ENCODE assay signal across 26 mouse cellular contexts in the genomic region with DNA sequence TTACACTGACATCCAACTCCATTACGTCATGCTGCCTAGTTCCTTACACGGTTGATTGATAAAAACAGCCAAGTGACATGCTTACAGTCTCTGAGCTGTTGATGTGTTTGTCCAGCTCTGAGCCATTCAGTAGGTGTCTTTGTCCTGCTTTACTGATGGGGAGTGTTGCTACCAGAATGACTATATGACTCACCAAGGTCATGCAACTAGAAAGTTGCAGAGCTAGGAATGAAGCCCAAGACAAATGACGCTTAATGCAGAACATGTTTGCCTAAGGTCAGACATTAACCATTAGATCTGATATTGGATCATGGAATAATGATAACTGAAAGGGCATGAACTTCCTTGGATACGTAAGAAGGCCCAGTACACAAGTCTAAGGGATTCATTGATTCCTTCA. TPM values are rescaled to one million over a fixed set of nuclear protein-coding genes. Genes with fewer than 3 reads are reported as not detected.
"Had no signal": no experiment of that assay in that cellular context is flagged by ENCODE, and none has a peak within 500 bp of the region (broad histone marks: within the 10 kb centered on the region; RNA-seq: fewer than 3 reads in every experiment).

No protein-coding gene starts in this region.

- H3K4me3 ChIP-seq: heart, embryonic 10.5 days; heart, embryonic 12.5 days; hindbrain, embryonic 10.5 days; hindbrain, embryonic 12.5 days; layer of hippocampus, adult 2 months; left cerebral cortex, adult 2 months; limb, embryonic 10.5 days; limb, embryonic 12.5 days; liver, embryonic 13.5 days had no signal

- H3K9ac ChIP-seq: forebrain, postnatal 0 days; heart, embryonic 12.5 days; hindbrain, embryonic 12.5 days; hindbrain, embryonic 14.5 days; limb, embryonic 12.5 days; liver, embryonic 13.5 days had no signal

- H3K36me3 ChIP-seq: heart, embryonic 10.5 days; heart, embryonic 12.5 days; hindbrain, embryonic 10.5 days; hindbrain, embryonic 12.5 days; limb, embryonic 10.5 days; limb, embryonic 12.5 days; liver, embryonic 13.5 days had no signal

- H3K27me3 ChIP-seq: heart, embryonic 12.5 days; hindbrain, embryonic 12.5 days; limb, embryonic 12.5 days; liver, embryonic 13.5 days had no signal

- H3K4me1 ChIP-seq: hindbrain, embryonic 10.5 days; hindbrain, embryonic 12.5 days; limb, embryonic 10.5 days; limb, embryonic 12.5 days; liver, embryonic 13.5 days had no signal

- ATAC-seq: forebrain, postnatal 0 days; hindbrain, embryonic 16.5 days; inflammation-experienced regulatory T-cells, adult 6 months had no signal

- H3K27ac ChIP-seq: heart, embryonic 10.5 days; hindbrain, embryonic 10.5 days; hindbrain, embryonic 12.5 days; hindbrain, embryonic 14.5 days; layer of hippocampus, adult 2 months; left cerebral cortex, adult 2 months; limb, embryonic 10.5 days; limb, embryonic 12.5 days; liver, embryonic 13.5 days had no signal

- H3K9me3 ChIP-seq: heart, embryonic 10.5 days; heart, embryonic 12.5 days; hindbrain, embryonic 10.5 days; hindbrain, embryonic 12.5 days; limb, embryonic 10.5 days; limb, embryonic 12.5 days; liver, embryonic 13.5 days had no signal

- DNase-seq: forebrain, postnatal 0 days; gastrocnemius, postnatal 14 days; gastrocnemius, postnatal 36 days; heart, postnatal 10 days; heart, postnatal 4 days; kidney, adult 18-20 months; kidney, adult 8-10 months; kidney, postnatal 10 days; kidney, postnatal 25 days; kidney, postnatal 4 days; liver; liver, embryonic 13.5 days had no signal

- H3K4me2 ChIP-seq: heart, embryonic 12.5 days; hindbrain, embryonic 12.5 days; hindbrain, embryonic 14.5 days; limb, embryonic 12.5 days; liver, embryonic 11.5 days; liver, embryonic 13.5 days had no signal

RNA-seq across cellular contexts. Expression of a gene that starts 20.4 kb away (rescaled TPM):
- total RNA-seq: gastrocnemius, adult 8-10 months; granulocyte monocyte progenitor cell, adult 5-6 weeks had no signal
- polyA plus RNA-seq: inflammation-experienced regulatory T-cells, adult 6 months had no signal
